Mouse (Mus musculus): ENCODE measurements around the gene Methig1.
A peak's percentile ranks its signal among the peaks of the same experiment; 100 is the strongest.
"Not testable (repeated sequence)": the region's sequence is repeated elsewhere in the genome, so short reads cannot be mapped to it uniquely, and the experiment has no call there.

The Methig1 gene

GRCm38 (mm10) chr15:100395561-100395960 is 42.6 kb downstream of the Methig1 start:
- DNase-seq (ENCODE audit: low spot score), result no peak

GRCm38 (mm10) chr15:100400592-100401250 is 47.8 kb downstream of the Methig1 start:
- DNase-seq (ENCODE audit: low spot score), result no peak

- DNase-seq (ENCODE audit: low spot score), result no peak
These were observed 48.9 kb downstream of the Methig1 start for GRCm38 (mm10) chr15:100401811-100402210.

- DNase-seq (ENCODE audit: low spot score), result no peak
These were observed 49.4 kb downstream of the Methig1 start for GRCm38 (mm10) chr15:100402347-100402746.

- DNase-seq (ENCODE audit: low spot score), result no peak
These were observed 49.8 kb downstream of the Methig1 start for GRCm38 (mm10) chr15:100402798-100403197.

GRCm38 (mm10) chr15:100403318-100404000 is 50.5 kb downstream of the Methig1 start:
- DNase-seq (ENCODE audit: low spot score), result no peak

GRCm38 (mm10) chr15:100406088-100406487 is 53.1 kb downstream of the Methig1 start:
- no peak for DNase-seq (ENCODE audit: low spot score)

- DNase-seq (ENCODE audit: low spot score), result no peak
These were observed 58.1 kb downstream of the Methig1 start for GRCm38 (mm10) chr15:100410918-100411672.

- DNase-seq (ENCODE audit: low spot score), result no peak
These were observed 58.8 kb downstream of the Methig1 start for GRCm38 (mm10) chr15:100411731-100412130.

GRCm38 (mm10) chr15:100413306-100413705 is 60.4 kb downstream of the Methig1 start:
- no peak for DNase-seq (ENCODE audit: low spot score)

- no peak for DNase-seq (ENCODE audit: low spot score)
These were observed 61.1 kb downstream of the Methig1 start for GRCm38 (mm10) chr15:100414011-100414410.

GRCm38 (mm10) chr15:100414942-100415341 is 62.0 kb downstream of the Methig1 start:
- no peak for DNase-seq (ENCODE audit: low spot score)

- no peak for DNase-seq (ENCODE audit: low spot score)
These were observed 62.7 kb downstream of the Methig1 start for GRCm38 (mm10) chr15:100415684-100416083.

GRCm38 (mm10) chr15:100417854-100418450 is 65.0 kb downstream of the Methig1 start:
- peak; percentile 27 for DNase-seq (ENCODE audit: low spot score)

GRCm38 (mm10) chr15:100419311-100419710 is 66.4 kb downstream of the Methig1 start:
- no peak for DNase-seq (ENCODE audit: low spot score)

- DNase-seq (ENCODE audit: low spot score), result no peak
These were observed 67.2 kb downstream of the Methig1 start for GRCm38 (mm10) chr15:100419901-100420745.

GRCm38 (mm10) chr15:100421059-100421757 is 68.3 kb downstream of the Methig1 start:
- no peak for DNase-seq (ENCODE audit: low spot score)

GRCm38 (mm10) chr15:100421758-100422197 is 68.8 kb downstream of the Methig1 start, which contains the start of gene Gm5475:
Gene Gm5475, plus strand, starts transcription at chr15:100422147.
- not testable (repeated sequence) for DNase-seq (ENCODE audit: low spot score)

GRCm38 (mm10) chr15:100422476-100422875 is 69.5 kb downstream of the Methig1 start:
- peak; percentile 39 for DNase-seq (ENCODE audit: low spot score)

All from retina, embryonic 14.5 days (tissue).